Mouse (Mus musculus) heart, adult 2 months (tissue): Measurements from ENCODE around the gene Pcsk5.

Experiments used
- CTCF ChIP-seq: fragments of 200-600 bp; IDR thresholded peaks from 2 replicates; pipeline ENCODE4 v1.8.1; 2022; ENCODE audit warnings: antibody characterized with exemption, mild to moderate bottlenecking, moderate library complexity
- EP300 ChIP-seq: fragments of 200-500 bp; IDR thresholded peaks from 2 replicates; pipeline ENCODE4 v1.6.1; 2011; ENCODE audit warnings: low read depth, low read length, control low read depth; ENCODE audit not compliant: insufficient read depth
- POLR2A ChIP-seq: fragments of 200-500 bp; IDR thresholded peaks from 2 replicates; pipeline ENCODE4 v1.6.1; 2011; ENCODE audit warnings: mild to moderate bottlenecking, low read depth, low read length, control low read depth; ENCODE audit not compliant: insufficient read depth

DNA sequence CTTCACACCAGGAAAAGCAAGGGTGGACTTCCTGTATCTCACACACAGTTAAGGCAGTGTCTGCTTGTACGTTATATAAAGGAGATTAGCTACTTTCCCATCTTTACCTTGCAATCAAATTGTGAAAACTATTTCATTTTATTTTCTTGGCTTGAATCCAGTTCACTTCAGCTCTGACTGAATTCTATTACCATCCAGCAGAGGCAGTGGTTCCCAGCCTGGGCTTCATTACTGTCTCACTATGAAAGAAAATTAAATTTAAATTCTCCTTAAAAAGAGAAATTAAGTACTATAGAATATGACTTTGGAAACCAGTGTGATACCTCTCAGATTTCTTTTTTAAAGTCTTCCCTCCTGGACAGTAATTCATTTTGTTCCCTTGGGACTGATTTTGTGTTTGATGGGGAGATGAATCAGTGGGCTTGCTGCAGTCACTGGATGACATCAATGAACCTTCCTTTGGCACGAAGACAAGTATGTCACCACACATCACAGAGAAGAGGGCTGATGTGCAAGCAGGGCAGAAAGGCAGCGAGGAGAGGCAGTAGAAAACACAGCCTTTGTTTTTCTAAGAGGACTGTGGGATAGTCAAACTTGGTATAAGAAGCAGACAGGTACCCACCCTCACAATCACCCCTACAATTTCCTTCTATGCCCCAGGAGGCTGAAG lies 194.2 kb downstream of the Pcsk5 start:
- TF ChIP-seq POLR2A (no peak), CTCF (no peak), EP300 (no peak)
